Mouse (Mus musculus) MEL (cell line): Measurements from ENCODE around the gene Nrxn3.

Experiments
- BHLHE40 ChIP-seq: IDR thresholded peaks from 2 replicates; pipeline ENCODE4 v1.6.1; 2012; ENCODE audit warnings: low read depth, mild to moderate bottlenecking, inconsistent platforms, low read length, improper control_type of control experiment, borderline replicate concordance
- CTCF ChIP-seq, 3 experiments: IDR thresholded peaks in 2 of 3; conservative IDR thresholded peaks in 1 of 3; 2 replicates each; pipeline ENCODE4 v1.5.1; 2011 to 2012; ENCODE audit warnings: low read length in 3 of 3, low read depth in 2 of 3, mild to moderate bottlenecking in 2 of 3, improper control_type of control experiment in 1 of 3, inconsistent platforms in 1 of 3, mixed read lengths in 1 of 3, moderate library complexity in 1 of 3; ENCODE audit not compliant: control insufficient read depth in 1 of 3, insufficient read depth in 1 of 3, poor library complexity in 1 of 3, severe bottlenecking in 1 of 3
- E2F4 ChIP-seq: IDR thresholded peaks from 2 replicates; pipeline ENCODE4 v1.6.1; 2011; ENCODE audit warnings: low read depth, low read length, improper control_type of control experiment, borderline replicate concordance
- ETS1 ChIP-seq: IDR thresholded peaks from 2 replicates; pipeline ENCODE4 v1.6.1; 2012; ENCODE audit warnings: low read depth, mild to moderate bottlenecking, inconsistent platforms, low read length, improper control_type of control experiment, moderate library complexity
- KAT2A ChIP-seq: conservative IDR thresholded peaks from 2 replicates; pipeline ENCODE4 v1.6.1; 2012; ENCODE audit warnings: low read depth, low read length, improper control_type of control experiment, inconsistent platforms
- NELFE ChIP-seq: IDR thresholded peaks from 2 replicates; pipeline ENCODE4 v1.6.1; 2011; ENCODE audit warnings: low read depth, low read length, improper control_type of control experiment
- POLR2A ChIP-seq, 2 experiments: IDR thresholded peaks; 2 replicates each; pipeline ENCODE4 v1.6.1; 2011 to 2012; ENCODE audit warnings: low read length in 2 of 2, mild to moderate bottlenecking in 2 of 2, control low read depth in 1 of 2, improper control_type of control experiment in 1 of 2, low read depth in 1 of 2, moderate library complexity in 1 of 2; ENCODE audit not compliant: control insufficient read depth in 1 of 2, insufficient read depth in 1 of 2, poor library complexity in 1 of 2
- POLR2AphosphoS5 ChIP-seq: IDR thresholded peaks from 2 replicates; pipeline ENCODE4 v1.6.1; 2012; ENCODE audit warnings: low read depth, borderline replicate concordance, mild to moderate bottlenecking, inconsistent platforms, low read length, moderate library complexity, mixed read lengths
- SIN3A ChIP-seq: IDR thresholded peaks from 2 replicates; pipeline ENCODE4 v1.6.1; 2012; ENCODE audit warnings: low read length, improper control_type of control experiment, inconsistent platforms
- TBP ChIP-seq: IDR thresholded peaks from 2 replicates; pipeline ENCODE4 v1.8.0; 2011; ENCODE audit warnings: low read depth, low read length, improper control_type of control experiment
- TCF12 ChIP-seq: IDR thresholded peaks from 2 replicates; pipeline ENCODE4 v1.6.1; 2014; ENCODE audit warnings: low read depth, mild to moderate bottlenecking, inconsistent platforms, low read length, improper control_type of control experiment, moderate library complexity
- USF1 ChIP-seq: IDR thresholded peaks from 2 replicates; pipeline ENCODE4 v1.6.1; 2014; ENCODE audit warnings: low read depth, mild to moderate bottlenecking, inconsistent platforms, low read length, improper control_type of control experiment, moderate library complexity
- ZC3H11A ChIP-seq: IDR thresholded peaks from 2 replicates; pipeline ENCODE4 v1.6.1; 2012; ENCODE audit warnings: low read depth, mild to moderate bottlenecking, inconsistent platforms, low read length, improper control_type of control experiment
- ZMIZ1 ChIP-seq: IDR thresholded peaks from 2 replicates; pipeline ENCODE4 v1.6.1; 2012; ENCODE audit warnings: low read depth, mild to moderate bottlenecking, inconsistent platforms, low read length, improper control_type of control experiment, moderate library complexity

GRCm38 (mm10) chr12:89982445-89982844, 1259.8 kb downstream of the Nrxn3 start:
- no peak for TF ChIP-seq KAT2A
- no peak for TF ChIP-seq NELFE
- TF ChIP-seq POLR2A (IDR thresholded peaks at IDR 0.05; ENCODE audit: control insufficient read depth in 1 of 2, insufficient read depth in 1 of 2, low read depth in 1 of 2, low read length in 2 of 2, poor library complexity in 1 of 2) = no peak
- TF ChIP-seq SIN3A = no peak
- TF ChIP-seq CTCF (IDR thresholded peaks at IDR 0.05 in 2 of 3, conservative IDR thresholded peaks at IDR 0.05 in 1 of 3; ENCODE audit: control insufficient read depth in 1 of 3, insufficient read depth in 1 of 3, low read depth in 2 of 3, low read length in 3 of 3, poor library complexity in 1 of 3, severe bottlenecking in 1 of 3) = no peak
- TF ChIP-seq TCF12 = no peak
- TF ChIP-seq USF1 = no peak
- no peak for TF ChIP-seq POLR2AphosphoS5
- TF ChIP-seq BHLHE40 = no peak
- no peak for TF ChIP-seq E2F4
- no peak for TF ChIP-seq ZC3H11A
- TF ChIP-seq ETS1 = no peak
- TF ChIP-seq TBP = no peak
- no peak for TF ChIP-seq ZMIZ1
